Mouse (Mus musculus) neural tube, embryonic 15.5 days (tissue): Measurements from ENCODE around the gene Grm1. TPM values are rescaled to one million over a fixed set of nuclear protein-coding genes. Genes with fewer than 3 reads are reported as not detected.
"Not testable (repeated sequence)": the region's sequence is repeated elsewhere in the genome, so short reads cannot be mapped to it uniquely, and the experiment has no call there.

Source experiments
- ATAC-seq: fragments of 200-750 bp; cut with Nextera tagmentation; 2 replicates; pipeline ENCODE4 v1.8.0; 2017; ENCODE audit warnings: mild to moderate bottlenecking, moderate TSS enrichment, moderate library complexity; ENCODE audit not compliant: low FRiP score
- H3K27ac ChIP-seq: fragments of 300-500 bp; sonication (generic); replicated peaks from 2 replicates; pipeline ENCODE4 v1.5.1; 2015; ENCODE audit warnings: mild to moderate bottlenecking, inconsistent platforms
- H3K27me3 ChIP-seq: fragments of 300-500 bp; sonication (generic); replicated peaks from 2 replicates; pipeline ENCODE4 v1.6.1; 2015; ENCODE audit warnings: inconsistent platforms
- H3K36me3 ChIP-seq: fragments of 300-500 bp; sonication (generic); 2 replicates; pipeline ENCODE4 v1.6.1; 2015; ENCODE audit warnings: inconsistent platforms
- H3K4me1 ChIP-seq: fragments of 300-500 bp; sonication (generic); 2 replicates; pipeline ENCODE4 v1.6.1; 2015; ENCODE audit warnings: inconsistent platforms
- H3K4me2 ChIP-seq: fragments of 300-500 bp; sonication (generic); 2 replicates; pipeline ENCODE4 v1.6.1; 2015; ENCODE audit warnings: inconsistent platforms, mild to moderate bottlenecking, moderate library complexity
- H3K4me3 ChIP-seq: fragments of 300-500 bp; sonication (generic); replicated peaks from 2 replicates; pipeline ENCODE4 v1.5.1; 2015; ENCODE audit warnings: mild to moderate bottlenecking, inconsistent platforms
- H3K9ac ChIP-seq: fragments of 300-500 bp; sonication (generic); replicated peaks from 2 replicates; pipeline ENCODE4 v1.6.1; 2015; ENCODE audit warnings: mild to moderate bottlenecking, inconsistent platforms
- H3K9me3 ChIP-seq: fragments of 300-500 bp; sonication (generic); replicated peaks from 2 replicates; pipeline ENCODE4 v1.6.1; 2016; ENCODE audit warnings: inconsistent platforms
- WGBS: fragments of 180-500 bp; shearing (Covaris S2); methylation state at CpG from one replicate; pipeline ENCODE4 v1.1.7; 2015; ENCODE audit warnings: mixed read lengths; 5-methylcytosine and 5-hydroxymethylcytosine counted together
- polyA plus RNA-seq: library from polyadenylated mRNA; unstranded; fragments of >200 nt; fragmentation: Nextera tagmentation; extraction: Ambion mirVana; gene quantifications from 2 replicates; pipeline ENCODE4 v1.2.1, GENCODE M21; 2015

The Grm1 gene
- polyA plus RNA-seq, 1 experiment from 2014 or later = 7.3 TPM

DNA sequence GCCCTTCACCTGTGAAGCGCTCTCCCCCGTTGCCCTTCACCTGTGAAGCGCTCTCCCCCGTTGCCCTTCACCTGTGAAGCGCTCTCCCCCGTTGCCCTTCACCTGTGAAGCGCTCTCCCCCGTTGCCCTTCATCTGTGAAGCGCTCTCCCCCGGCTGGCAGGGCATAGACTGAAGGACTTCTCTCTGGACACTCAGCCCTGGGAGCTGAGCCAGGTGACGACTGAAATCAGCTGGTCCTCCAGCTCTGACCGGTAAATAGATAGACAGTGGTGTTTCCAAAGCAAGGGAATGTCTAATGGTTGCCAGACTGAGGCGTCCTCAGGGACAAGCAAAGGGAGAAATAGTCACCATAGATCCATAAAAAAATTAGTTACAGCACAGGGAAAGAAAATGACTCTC is 36.7 kb downstream of the Grm1 start:
- not testable (repeated sequence) for H3K27ac ChIP-seq, H3K36me3 ChIP-seq, H3K9me3 ChIP-seq, H3K9ac ChIP-seq, H3K4me2 ChIP-seq, ATAC-seq, H3K4me3 ChIP-seq, H3K4me1 ChIP-seq, H3K27me3 ChIP-seq
- WGBS = 68% methylated on average over 13 of the region's 13 CpGs

DNA sequence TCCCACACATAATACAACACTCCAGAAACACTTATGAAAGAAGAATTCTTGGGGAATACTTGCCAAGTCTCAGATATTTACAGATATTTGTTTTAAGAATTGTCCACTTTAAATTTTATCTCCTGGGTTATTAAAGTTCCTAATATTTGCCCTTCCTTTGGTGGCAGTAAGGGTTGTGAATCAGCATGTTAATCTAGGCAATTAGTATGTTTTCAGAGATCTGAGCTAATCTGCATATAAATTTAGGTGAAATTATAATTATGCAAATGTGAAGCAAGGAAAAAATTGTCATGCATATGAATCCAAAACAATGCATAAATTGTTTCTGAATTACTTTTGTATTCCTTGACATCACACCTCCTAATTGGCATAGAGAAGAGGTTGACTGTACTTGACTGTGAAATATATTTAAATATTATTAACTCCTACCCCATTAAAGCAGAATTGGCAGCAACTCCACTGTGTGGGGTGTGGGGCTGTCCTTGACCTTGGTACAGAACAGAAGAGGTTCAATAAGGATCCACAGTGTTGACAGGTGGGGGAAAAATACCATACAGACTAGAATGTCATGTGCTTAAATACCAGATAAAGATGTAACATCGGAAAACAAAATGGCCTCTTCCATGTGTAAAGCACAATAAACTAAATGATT is 37.6 kb downstream of the Grm1 start:
- Histone ChIP-seq H3K36me3 (no peaks in the 10 kb centered on the region), H3K9me3 (no peaks in the 10 kb centered on the region), H3K27ac (no peak overlapping the region), H3K9ac (no peak overlapping the region), H3K4me2 (no peak overlapping the region), H3K27me3 (no peaks in the 10 kb centered on the region), H3K4me1 (no peaks in the 10 kb centered on the region), H3K4me3 (no peak overlapping the region)
- WGBS = 95% methylated on average over 1 of the region's 1 CpGs
- no peak for ATAC-seq

DNA sequence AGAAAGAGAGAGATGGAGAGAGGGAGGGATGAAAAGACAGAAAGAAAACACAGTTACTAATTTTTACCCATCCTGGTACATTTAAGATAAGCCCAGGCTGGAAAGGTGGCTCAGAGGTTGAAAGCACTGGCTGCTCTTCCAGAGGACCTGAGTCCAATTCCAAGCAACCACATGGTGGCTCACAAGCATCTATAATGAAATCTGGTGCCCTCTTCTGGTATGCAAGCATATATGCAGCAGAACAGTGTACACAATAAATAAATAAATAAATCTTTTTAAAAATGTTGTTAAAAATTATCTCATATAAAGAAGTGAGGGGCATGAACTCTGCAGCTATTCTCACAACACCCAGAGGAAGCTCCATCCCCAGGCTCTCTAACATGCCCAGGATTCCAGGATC is 42.8 kb downstream of the Grm1 start:
- H3K4me2 ChIP-seq = no peak overlapping the region
- no peak overlapping the region for H3K9ac ChIP-seq
- no peaks in the 10 kb centered on the region for H3K4me1 ChIP-seq
- H3K27me3 ChIP-seq = no peaks in the 10 kb centered on the region
- H3K4me3 ChIP-seq = no peak overlapping the region
- H3K9me3 ChIP-seq = no peaks in the 10 kb centered on the region
- ATAC-seq = no peak
- no peaks in the 10 kb centered on the region for H3K36me3 ChIP-seq
- no peak overlapping the region for H3K27ac ChIP-seq

DNA sequence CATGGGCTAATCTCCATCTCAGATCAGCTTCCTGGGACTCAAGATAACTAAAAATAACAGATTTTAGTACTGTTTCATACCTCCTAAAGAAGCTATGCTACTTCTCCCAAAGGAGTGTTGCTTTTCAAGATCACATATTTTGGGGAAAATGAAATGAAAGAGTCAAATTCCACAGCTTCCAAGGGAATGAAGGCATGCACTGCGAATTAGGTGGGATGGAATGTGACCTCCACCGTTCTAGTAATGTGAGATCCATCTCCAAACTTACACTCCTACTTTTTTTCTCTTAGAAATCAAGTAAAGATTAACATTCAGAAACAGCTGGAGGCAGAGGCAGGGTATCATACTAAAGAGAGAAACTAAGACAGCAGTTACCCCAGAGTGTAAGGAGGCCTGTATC is 49.9 kb downstream of the Grm1 start:
- ATAC-seq = no peak
- H3K27ac ChIP-seq = no peak overlapping the region
- 85% methylated on average over 2 of the region's 2 CpGs for WGBS
- H3K4me1 ChIP-seq = no peaks in the 10 kb centered on the region
- no peak overlapping the region for H3K4me3 ChIP-seq
- no peak overlapping the region for H3K4me2 ChIP-seq
- no peaks in the 10 kb centered on the region for H3K36me3 ChIP-seq
- H3K9ac ChIP-seq = no peak overlapping the region
- H3K27me3 ChIP-seq = no peaks in the 10 kb centered on the region
- H3K9me3 ChIP-seq = no peaks in the 10 kb centered on the region

DNA sequence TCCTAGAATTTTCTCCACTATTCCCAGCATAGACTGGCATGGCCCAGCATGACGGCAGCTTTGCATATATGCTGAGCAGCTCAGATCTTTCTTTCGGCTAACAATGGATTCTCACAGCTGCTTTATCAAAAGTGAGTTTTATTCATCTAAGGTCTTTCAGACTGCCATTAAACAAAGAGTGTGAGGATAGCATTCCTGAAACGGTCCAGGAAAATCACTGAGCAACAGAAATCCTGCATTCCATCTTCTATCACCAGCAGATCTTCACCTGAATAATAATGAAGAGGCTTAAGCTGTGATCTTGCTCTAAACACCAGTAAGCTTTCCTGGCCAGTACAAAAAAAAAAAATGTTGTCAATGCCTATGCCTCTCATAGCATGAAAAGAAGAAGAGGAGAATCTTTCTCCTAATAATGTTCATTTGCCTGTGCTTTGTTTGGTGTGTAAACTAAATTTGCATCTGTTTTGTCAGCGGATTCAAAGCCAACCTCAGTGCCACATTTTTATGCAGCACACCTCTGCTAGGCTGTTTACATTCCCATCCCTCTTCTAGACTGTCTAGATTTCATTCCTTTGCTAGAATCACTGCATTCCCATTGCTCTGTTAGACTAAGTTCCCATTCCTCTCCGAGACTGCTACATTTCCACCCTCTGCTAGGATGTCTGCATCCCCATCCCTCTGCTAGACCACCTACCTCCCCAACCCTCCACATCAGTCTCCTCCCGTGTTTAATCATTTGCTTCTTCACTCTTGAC is 56.2 kb downstream of the Grm1 start:
- H3K36me3 ChIP-seq = no peaks in the 10 kb centered on the region
- WGBS = 20% methylated on average over 6 of the region's 6 CpGs
- no peaks in the 10 kb centered on the region for H3K27me3 ChIP-seq
- no peak overlapping the region for H3K27ac ChIP-seq
- H3K9me3 ChIP-seq = no peaks in the 10 kb centered on the region
- no peak for ATAC-seq
- H3K4me3 ChIP-seq = no peak overlapping the region
- H3K4me1 ChIP-seq = no peaks in the 10 kb centered on the region
- no peak overlapping the region for H3K9ac ChIP-seq
- H3K4me2 ChIP-seq = no peak overlapping the region

DNA sequence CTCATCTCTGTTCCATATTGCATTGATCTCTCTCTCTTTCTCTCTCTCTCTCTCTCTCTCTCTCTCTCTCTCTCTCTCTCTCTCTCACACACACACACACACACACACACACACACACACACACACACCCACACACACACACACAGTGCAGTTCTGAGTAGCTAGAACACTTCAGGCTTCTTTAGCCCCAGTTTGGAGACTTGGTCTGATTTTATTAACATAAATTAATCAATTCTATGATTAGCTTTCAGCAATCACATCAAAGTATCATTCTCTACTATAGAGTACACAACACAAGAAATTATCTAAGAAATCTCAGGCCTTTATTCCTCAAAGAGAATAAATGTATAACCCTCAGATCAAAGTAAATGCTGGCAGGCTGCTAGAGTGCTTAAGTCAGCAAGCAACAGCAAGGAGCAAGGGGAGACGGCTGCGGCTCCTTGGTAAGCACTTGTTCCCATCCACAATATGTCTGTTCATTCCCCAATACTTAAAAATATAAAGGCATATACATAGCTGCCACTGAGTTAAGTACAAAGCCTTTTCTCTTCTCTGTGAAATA is 63.1 kb downstream of the Grm1 start:
- Histone ChIP-seq H3K9ac (no peak overlapping the region), H3K27ac (no peak overlapping the region), H3K4me2 (no peak overlapping the region), H3K9me3 (no peaks in the 10 kb centered on the region), H3K36me3 (no peaks in the 10 kb centered on the region), H3K4me1 (no peaks in the 10 kb centered on the region), H3K4me3 (no peak overlapping the region), H3K27me3 (no peaks in the 10 kb centered on the region)
- ATAC-seq = no peak
- WGBS = 77% methylated on average over 2 of the region's 2 CpGs

DNA sequence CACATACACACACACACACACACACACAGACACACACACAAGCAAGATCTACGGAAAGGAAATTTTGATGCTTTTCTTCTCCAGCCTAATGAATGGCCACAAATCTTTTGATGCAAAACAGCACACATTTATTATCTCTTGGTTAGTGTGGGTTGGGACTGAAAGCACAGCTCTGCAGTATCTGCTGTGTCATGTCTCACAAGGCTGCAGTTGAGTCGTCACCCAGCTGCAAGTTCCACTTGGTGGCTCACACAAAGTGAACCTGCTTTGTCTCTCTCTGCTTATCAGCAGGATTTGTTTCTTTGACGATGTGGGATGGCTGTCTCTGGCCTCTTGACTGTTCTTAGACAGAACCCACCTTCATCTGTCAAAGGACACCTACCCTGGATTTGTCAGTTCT is 68.5 kb downstream of the Grm1 start:
- ATAC-seq = no peak

DNA sequence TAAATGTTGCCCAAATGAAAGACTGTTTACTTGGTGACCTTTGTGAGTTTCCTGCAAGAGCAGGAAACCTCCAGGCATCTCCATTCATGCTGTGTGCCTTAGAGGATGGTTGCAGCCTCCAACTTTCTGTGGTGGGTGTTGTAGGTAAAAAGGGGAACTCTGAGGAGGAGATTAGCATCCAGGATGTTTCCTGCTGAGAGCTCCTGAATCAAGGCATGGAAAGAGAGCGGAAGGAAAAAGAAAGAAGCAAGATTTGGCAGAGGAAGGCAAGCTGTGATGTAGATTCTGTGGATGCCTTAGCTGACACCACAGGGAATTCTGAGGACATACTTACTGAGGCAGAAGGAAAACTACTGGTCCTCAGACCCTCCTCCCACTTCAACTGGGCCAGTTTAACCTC is 85.4 kb downstream of the Grm1 start:
- H3K36me3 ChIP-seq = no peaks in the 10 kb centered on the region
- H3K27ac ChIP-seq = no peak overlapping the region
- no peaks in the 10 kb centered on the region for H3K4me1 ChIP-seq
- H3K4me2 ChIP-seq = no peak overlapping the region
- no peaks in the 10 kb centered on the region for H3K9me3 ChIP-seq
- ATAC-seq = no peak
- H3K27me3 ChIP-seq = no peaks in the 10 kb centered on the region
- no peak overlapping the region for H3K9ac ChIP-seq
- H3K4me3 ChIP-seq = no peak overlapping the region
- WGBS = 56% methylated on average over 1 of the region's 1 CpGs

More for the DNA sequence above, 68.5 kb downstream of the Grm1 start:
- H3K27ac ChIP-seq = no peak overlapping the region
- no peak overlapping the region for H3K4me3 ChIP-seq
- no peak overlapping the region for H3K4me2 ChIP-seq
- no peaks in the 10 kb centered on the region for H3K27me3 ChIP-seq
- no peaks in the 10 kb centered on the region for H3K36me3 ChIP-seq
- 71% methylated on average over 3 of the region's 3 CpGs for WGBS
- H3K4me1 ChIP-seq = no peaks in the 10 kb centered on the region
- H3K9me3 ChIP-seq = no peaks in the 10 kb centered on the region
- H3K9ac ChIP-seq = no peak overlapping the region

DNA sequence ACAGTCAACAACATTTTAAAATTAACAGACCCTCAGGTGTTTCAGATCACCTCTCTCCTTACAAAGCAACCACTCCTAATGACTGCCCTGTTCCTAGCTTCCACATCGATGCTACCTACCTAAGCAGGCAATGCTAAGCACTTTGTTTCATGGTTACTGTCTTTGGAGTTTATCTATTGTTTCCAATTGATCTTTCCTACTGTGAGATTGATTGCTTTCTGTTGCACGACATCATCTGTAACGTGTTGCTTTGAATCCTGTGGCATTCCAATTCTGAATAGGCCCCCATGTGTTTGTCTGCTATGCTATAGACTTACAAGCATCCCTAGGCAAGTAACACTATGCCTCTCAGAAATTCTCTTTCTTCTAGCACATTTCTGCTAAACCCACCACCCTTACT is 90.4 kb downstream of the Grm1 start:
- no peak overlapping the region for H3K9ac ChIP-seq
- ATAC-seq = no peak
- H3K4me2 ChIP-seq = no peak overlapping the region
- no peaks in the 10 kb centered on the region for H3K27me3 ChIP-seq
- 45% methylated on average over 3 of the region's 3 CpGs for WGBS
- H3K4me3 ChIP-seq = no peak overlapping the region
- no peaks in the 10 kb centered on the region for H3K4me1 ChIP-seq
- no peaks in the 10 kb centered on the region for H3K9me3 ChIP-seq
- H3K36me3 ChIP-seq = no peaks in the 10 kb centered on the region
- H3K27ac ChIP-seq = no peak overlapping the region

DNA sequence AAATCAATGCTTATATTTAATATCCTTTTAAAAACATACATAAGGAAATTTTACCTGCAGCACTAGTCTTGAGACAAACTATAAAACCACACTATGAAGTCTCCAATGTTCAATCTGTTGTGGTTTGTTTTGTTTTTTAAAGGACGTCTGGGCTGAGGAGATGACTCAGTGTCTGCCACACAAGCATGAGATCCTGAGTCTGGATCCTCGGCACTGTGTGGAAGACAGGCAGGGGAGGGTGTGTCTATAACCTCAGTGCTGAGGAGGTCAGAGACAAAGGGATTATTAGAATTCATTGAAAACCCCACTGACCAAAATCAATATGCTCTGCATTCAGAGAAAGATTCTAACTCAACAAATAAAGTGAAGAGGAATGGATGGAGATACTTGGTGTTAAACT is 110.8 kb downstream of the Grm1 start:
- Histone ChIP-seq H3K9ac (no peak overlapping the region), H3K4me1 (no peaks in the 10 kb centered on the region), H3K9me3 (no peaks in the 10 kb centered on the region), H3K4me2 (no peak overlapping the region), H3K36me3 (no peaks in the 10 kb centered on the region), H3K4me3 (no peak overlapping the region), H3K27ac (no peak overlapping the region), H3K27me3 (no peaks in the 10 kb centered on the region)
- WGBS = 64% methylated on average over 2 of the region's 2 CpGs
- no peak for ATAC-seq

DNA sequence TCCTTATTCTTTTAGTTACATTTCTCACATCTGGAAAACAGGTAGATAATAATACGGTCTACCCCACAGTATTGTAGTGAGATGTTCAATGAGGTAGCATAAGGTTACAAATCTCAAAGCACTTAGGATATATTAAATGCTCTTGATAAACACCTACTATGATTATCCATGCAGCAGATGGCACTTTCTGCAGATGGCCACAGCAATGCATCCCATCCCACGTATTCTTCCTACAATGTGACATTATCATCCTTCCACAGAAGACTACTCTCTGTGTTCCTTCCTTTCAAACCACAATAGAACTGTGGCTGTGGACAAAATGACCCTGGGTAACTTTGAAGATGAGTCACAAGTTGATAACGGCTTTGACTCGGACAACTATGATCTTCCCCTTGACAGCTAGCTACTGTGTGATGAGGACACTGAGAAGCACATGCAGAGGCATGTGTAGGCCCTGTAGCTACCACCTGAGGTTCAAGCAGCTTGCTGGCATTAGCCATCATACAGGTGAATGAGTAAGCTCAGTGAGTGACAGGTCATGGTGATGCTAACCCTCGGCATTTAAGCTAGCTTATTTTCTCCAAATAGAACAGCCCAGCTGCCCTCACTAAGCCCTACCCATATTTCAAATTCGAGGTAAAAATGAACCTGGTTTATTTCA is 117.5 kb downstream of the Grm1 start:
- no peaks in the 10 kb centered on the region for H3K9me3 ChIP-seq
- WGBS = 87% methylated on average over 6 of the region's 6 CpGs
- no peak for ATAC-seq

DNA sequence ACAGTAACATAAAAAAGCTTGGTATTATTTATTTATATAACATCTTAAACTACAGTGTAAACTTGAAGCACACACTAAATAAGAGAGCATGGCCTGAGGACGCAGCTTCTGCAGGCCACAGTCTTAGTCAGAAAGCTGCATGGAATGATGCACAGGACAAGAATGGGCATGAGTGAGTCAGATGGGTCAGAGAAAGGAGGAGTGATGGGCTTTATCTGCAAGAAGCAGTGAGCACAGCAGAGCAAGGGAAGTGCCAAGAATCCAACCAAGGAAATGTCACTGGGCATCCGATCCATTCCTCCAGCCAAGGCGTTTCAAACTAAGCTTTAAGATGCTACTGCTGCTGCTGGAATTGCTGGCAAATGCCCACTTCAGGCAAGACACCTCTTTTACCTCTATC is 131.6 kb downstream of the Grm1 start:
- no peak for ATAC-seq
- 92% methylated on average over 3 of the region's 3 CpGs for WGBS
- Histone ChIP-seq H3K4me2 (no peak overlapping the region), H3K27ac (no peak overlapping the region), H3K4me1 (no peaks in the 10 kb centered on the region), H3K9me3 (no peaks in the 10 kb centered on the region), H3K4me3 (no peak overlapping the region), H3K27me3 (no peaks in the 10 kb centered on the region), H3K36me3 (no peaks in the 10 kb centered on the region), H3K9ac (no peak overlapping the region)

More for the DNA sequence above, 117.5 kb downstream of the Grm1 start:
- Histone ChIP-seq H3K4me3 (no peak overlapping the region), H3K4me2 (no peak overlapping the region), H3K27ac (no peak overlapping the region), H3K4me1 (no peaks in the 10 kb centered on the region), H3K36me3 (no peaks in the 10 kb centered on the region), H3K9ac (no peak overlapping the region), H3K27me3 (no peaks in the 10 kb centered on the region)
